11 mouse cellular contexts compared by ENCODE assay signal in genomic region chr1:11990011-11990410, GRCm38 (mm10).
"Had no signal": no experiment of that assay in that cellular context is flagged by ENCODE, and none has a peak within 500 bp of the region (broad histone marks: within the 10 kb centered on the region; RNA-seq: fewer than 3 reads in every experiment).

No protein-coding gene starts in this region.

- H3K4me1 ChIP-seq: liver, embryonic 15.5 days; neural tube, embryonic 12.5 days had no signal

- H3K9ac ChIP-seq: liver, embryonic 15.5 days; neural tube, embryonic 12.5 days had no signal

- H3K4me2 ChIP-seq: liver, embryonic 11.5 days; liver, embryonic 15.5 days; neural tube, embryonic 12.5 days had no signal

- H3K27me3 ChIP-seq: liver, embryonic 15.5 days; neural tube, embryonic 12.5 days had no signal

- H3K9me3 ChIP-seq: limb, embryonic 10.5 days; liver, embryonic 15.5 days; neural tube, embryonic 12.5 days had no signal

- ATAC-seq: lung, postnatal 0 days had no signal

- H3K27ac ChIP-seq: left cerebral cortex, adult 2 months; limb, embryonic 10.5 days; liver, embryonic 15.5 days; neural tube, embryonic 12.5 days had no signal

- H3K4me3 ChIP-seq: left cerebral cortex, adult 2 months; limb, embryonic 10.5 days; liver, embryonic 15.5 days; neural tube, embryonic 12.5 days had no signal

- DNase-seq: kidney, adult 18-20 months; lung, adult 2 months; lung, postnatal 36 days; midbrain, embryonic 14.5 days; thymus, postnatal 4 days had no signal

- H3K36me3 ChIP-seq: limb, embryonic 10.5 days; liver, embryonic 15.5 days; neural tube, embryonic 12.5 days had no signal
